Mouse (Mus musculus): ENCODE data around the gene Mylk4.

Gene Mylk4

DNA sequence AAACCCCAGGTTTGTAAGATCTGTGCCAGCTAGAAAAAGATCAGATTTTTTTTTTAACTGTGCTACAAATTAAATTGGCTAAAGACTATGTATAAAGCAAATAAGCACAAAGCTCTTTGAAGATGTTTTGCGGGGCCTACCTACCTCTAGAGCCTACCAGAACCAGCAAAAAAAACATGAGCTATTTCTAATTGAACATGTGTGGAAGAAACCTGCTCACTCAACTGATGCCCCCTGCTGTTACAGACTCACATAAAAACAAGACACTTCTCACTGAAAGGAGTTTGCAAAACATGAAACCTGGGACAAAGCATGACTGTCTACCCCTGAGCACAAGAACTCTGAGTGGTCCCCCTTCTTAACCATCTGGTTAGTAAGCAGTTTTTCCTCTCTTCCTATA is 13.3 kb upstream of the Mylk4 start:
- no peak for DNase-seq (ENCODE audit: low spot score in 2 of 2)

DNA sequence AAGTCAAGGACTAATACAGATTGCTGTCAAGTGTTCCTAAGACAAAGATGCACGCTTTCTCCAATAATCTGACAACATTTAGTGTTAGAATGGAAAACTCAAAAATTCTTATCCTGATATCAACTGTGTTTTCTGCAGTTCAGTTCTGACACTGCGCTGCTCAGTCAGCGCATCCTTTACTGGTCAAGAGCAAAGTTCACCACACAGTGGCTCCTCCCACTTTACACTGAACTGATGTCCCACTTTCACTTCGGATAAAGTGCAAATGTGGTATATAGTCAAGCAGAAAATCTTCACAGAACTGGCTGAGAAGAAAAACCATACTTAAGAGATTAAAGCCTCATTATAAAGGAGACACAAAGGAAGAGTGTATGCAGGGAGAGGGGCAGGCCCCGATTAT is 11.4 kb upstream of the Mylk4 start:
- no peak for DNase-seq (ENCODE audit: low spot score in 2 of 2)

GRCm38 (mm10) chr13:32794619-32795018 is 10.9 kb upstream of the Mylk4 start:
- DNase-seq (ENCODE audit: low spot score in 2 of 2): no peak

DNA sequence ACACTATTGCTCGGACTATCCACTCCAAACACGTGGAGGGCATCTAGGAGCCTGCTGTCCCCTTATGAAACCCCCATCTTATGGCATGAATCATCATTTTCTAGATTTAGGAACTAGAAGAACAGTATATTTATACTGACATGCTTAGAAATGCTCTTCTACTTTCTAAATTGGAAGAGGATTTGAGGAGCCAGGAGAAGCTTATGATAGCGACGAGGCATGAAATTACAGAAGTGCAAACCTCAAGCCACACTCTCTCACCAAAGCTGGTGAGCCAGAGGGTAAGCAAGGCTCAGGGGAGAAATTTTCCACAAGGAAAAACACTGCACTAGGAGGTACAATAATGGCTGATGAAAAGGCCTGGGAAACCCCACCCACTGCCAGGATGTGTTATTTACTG is 6.0 kb upstream of the Mylk4 start:
- DNase-seq (ENCODE audit: low spot score in 2 of 2): no peak

DNA sequence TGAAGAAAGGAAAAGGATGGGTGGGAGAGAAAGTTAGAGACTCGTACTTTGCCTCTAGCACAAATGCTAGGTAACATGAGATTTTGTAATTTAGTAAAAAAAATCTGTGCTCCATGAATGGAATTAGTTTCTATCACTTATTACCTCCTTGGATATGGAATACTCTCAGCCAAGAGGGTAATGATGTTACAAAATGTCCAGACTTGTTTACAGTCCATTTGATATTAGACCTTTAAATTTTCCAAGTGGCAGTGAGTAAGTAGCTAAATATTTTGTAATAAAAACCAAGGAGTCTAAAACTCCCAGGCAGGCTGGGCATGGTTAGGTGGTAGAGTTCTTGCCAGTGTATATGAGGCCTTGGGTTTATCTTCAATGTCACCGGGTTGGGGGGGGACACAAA is 3.8 kb upstream of the Mylk4 start:
- DNase-seq (ENCODE audit: low spot score in 2 of 2): no peak

DNA sequence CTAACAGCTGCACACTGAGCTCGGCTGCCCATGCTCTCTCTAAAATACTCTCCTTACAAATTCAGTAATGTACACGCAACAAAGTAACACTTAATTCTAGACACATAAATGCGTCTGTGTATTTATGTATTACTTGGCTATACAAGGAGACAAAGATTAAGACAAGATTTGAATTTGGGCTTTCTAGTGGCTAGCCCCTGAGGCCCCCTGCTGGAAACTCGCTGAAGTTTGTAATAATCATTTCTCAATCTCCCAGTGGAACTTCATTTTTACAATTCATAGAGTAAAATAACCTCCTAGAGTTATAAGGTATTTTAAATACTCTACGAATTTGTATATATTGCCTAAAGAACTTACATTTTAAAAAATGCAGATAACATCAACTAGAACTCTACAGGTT is 699 bp downstream of the Mylk4 start:
- DNase-seq (ENCODE audit: low spot score in 2 of 2): no peak

GRCm38 (mm10) chr13:32778861-32779260 is 4.9 kb downstream of the Mylk4 start:
- no peak for DNase-seq (ENCODE audit: low spot score in 2 of 2)

DNA sequence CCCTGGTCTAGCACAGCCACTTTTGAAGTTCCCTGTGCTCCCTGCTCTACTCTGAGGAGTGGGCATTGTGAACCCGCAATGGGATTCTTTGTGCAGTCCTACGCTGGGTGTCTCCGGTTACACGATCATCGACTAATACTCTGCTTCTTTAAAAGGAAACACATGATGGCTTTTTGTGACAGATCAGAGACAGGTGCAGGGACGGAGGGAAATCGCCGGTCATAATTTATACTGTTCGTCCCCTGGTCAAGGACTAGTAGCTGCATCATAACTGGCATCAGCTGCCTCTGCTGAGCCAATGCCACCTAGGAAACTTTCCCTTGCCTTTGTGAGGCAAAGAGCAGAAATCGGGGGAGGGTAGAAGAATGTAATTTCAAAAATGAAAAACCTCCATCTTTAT is 7.4 kb downstream of the Mylk4 start:
- no peak for DNase-seq (ENCODE audit: low spot score in 2 of 2)

DNA sequence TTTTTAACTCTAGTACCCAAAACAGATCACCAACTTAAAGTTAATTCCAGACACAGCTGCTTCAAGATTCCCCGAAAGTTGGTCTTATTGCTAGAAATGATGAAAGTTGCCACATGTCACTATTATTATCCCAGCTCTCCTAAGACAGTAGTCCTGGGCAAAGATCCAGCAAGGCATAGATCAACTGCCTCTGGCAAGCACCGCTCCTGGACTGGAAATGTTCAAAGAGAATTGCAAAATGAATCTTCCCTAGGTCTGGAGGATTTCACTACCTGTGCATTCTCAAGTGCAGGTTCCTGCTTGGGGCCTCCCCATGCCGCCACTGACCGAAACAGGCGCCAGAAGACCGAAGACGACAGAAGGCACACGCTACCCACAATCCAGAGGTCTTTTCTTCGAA is 7.9 kb downstream of the Mylk4 start:
- DNase-seq (ENCODE audit: low spot score in 2 of 2): no peak

DNA sequence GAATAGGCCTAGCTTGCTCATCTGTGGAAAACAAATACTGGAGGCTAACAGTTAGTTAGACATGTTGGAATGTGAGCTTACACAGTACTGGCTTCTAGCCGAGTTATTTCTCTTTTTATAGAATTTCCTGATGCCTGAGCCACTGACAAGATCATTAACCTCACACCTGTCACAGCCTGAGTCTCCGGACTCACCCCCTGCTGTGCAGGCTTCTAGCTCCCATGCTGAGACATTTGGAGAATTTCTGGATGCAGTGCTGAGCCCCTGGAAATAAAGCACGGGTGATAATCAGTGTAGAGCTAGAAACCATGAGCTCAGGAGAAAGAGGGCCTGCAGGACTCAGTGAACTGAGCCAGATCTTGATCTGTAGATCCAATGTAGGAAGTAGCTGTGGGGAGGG is 13.8 kb downstream of the Mylk4 start:
- no peak for DNase-seq (ENCODE audit: low spot score in 2 of 2)

DNA sequence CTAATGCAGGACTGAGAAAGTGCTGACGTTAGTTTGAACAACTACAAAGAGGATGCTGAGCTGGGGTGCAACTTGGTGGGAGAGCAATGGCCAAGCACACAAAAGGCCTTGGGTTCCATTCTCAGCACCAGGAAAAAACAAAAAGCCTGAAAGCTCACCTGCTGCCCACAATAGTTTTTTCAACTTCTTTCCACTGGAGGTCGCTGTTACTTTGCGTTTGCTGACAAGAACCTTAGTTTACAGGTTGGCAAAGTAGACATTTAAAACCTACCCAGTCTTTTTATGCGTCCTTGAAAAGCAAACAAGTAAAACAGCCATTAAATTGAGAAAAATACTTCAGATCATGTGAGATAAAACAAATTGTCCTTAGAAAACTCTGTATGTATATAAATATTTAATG is 15.7 kb downstream of the Mylk4 start:
- peak; percentile 9 to 13 for DNase-seq (ENCODE audit: low spot score in 2 of 2)

- no peak for DNase-seq (ENCODE audit: low spot score in 2 of 2)
Observed at GRCm38 (mm10) chr13:32764448-32764847, 19.3 kb downstream of the Mylk4 start.

- DNase-seq (ENCODE audit: low spot score in 2 of 2): no peak
Observed at GRCm38 (mm10) chr13:32763141-32763540, 20.6 kb downstream of the Mylk4 start.

DNA sequence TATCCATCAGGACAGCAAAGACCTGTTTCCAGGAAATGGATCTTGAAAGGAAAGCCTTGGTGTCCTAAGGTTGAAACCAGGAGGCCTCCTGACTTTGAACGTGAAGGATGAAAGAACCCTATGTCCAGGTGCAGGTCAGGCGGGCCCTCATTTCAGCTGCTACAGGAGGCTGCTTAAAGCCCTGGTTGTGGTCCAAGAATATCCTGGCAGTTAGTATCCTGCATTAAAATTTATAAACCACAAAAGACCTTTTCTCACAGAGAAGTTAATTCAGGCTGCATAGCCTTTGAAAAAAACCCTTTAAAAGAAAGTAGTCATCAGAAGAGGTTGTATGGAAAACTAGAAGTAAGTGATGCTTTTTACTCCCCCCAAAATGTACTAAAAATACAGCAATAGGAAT is 23.0 kb downstream of the Mylk4 start:
- DNase-seq (ENCODE audit: low spot score in 2 of 2): no peak

- DNase-seq (ENCODE audit: low spot score in 2 of 2): no peak
Observed at GRCm38 (mm10) chr13:32759036-32759435, 24.7 kb downstream of the Mylk4 start.

GRCm38 (mm10) chr13:32752066-32752657 is 31.6 kb downstream of the Mylk4 start:
- no peak for DNase-seq (ENCODE audit: low spot score in 2 of 2)

DNA sequence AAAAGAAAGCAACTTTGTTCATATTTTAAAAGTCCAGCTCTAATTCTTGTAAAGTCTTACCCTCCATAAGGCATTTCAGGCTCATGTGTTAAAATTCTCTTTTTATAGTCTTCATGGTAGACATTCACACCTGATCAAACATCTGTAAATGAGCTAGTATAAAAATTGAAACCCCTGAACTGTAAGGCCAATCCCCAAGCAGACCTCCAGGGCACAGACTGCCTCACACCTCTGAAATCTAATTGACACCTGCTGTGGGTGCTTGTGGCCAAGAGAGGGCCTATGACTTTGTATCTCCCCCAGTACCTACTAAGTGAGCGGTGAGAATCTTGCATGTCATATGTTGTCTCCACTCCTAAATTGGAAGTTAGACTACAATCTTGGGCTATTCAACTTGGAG is 33.2 kb downstream of the Mylk4 start:
- no peak for DNase-seq (ENCODE audit: low spot score in 2 of 2)

DNA sequence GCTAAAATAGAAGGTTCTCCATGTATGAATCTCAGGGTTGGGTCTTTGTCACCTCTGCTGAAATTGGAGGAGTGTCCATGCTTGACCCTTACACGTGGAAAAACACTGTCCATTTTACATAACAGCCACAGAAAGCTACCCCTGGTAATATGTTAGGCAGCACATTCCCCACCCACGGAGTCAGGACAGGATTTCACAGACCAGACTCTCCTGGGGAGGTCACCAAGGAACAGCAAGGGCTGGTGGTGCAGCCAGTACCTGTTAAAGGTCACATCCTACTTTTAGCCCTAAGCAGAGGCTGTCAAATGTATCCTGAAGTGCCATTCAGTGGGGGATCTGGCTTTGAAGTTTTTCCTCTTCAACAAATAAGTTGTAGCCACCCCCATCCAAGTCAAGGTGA is 35.3 kb downstream of the Mylk4 start:
- no peak for DNase-seq (ENCODE audit: low spot score in 2 of 2)

DNA sequence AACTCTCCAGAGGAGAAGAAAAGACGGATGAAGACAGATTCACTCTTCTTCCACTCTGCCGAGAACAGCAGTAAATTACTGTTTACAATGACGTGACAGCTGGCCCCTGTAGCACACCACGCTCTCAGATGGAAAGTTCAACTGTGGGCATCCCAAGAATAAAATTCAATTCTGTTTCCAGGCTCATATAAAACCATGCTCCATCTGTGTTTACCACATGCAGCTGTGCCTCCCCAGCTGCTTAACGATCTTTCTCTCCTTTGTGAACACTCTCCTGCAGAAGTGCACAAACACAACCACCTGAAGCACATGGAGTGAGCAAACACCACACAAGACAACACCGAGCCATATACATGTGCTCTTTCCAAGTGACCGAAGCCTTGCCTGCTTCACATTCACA is 42.6 kb downstream of the Mylk4 start:
- DNase-seq (ENCODE audit: low spot score in 2 of 2): no peak

DNA sequence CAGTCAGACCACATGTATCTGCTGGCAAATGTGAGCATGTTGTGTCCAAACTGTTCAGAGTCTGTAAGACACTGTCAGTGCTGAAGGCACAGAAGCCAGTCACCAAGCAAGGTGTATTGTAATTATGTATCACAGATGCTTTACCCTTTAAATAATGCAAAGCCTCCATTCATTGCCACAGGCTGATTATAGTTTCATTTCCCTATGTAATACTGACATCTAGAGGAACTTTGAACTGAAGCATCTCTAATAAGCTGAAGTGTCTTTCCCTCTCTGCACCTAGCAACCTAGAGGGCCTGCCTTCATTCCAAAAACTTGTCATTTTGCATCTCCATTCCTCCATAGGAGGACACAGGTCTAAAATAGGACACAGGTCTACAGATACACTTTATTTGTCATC is 52.5 kb downstream of the Mylk4 start:
- DNase-seq (ENCODE audit: low spot score in 2 of 2): no peak

- DNase-seq (ENCODE audit: low spot score in 2 of 2): no peak
Observed at GRCm38 (mm10) chr13:32724606-32725005, 59.1 kb downstream of the Mylk4 start.

DNA sequence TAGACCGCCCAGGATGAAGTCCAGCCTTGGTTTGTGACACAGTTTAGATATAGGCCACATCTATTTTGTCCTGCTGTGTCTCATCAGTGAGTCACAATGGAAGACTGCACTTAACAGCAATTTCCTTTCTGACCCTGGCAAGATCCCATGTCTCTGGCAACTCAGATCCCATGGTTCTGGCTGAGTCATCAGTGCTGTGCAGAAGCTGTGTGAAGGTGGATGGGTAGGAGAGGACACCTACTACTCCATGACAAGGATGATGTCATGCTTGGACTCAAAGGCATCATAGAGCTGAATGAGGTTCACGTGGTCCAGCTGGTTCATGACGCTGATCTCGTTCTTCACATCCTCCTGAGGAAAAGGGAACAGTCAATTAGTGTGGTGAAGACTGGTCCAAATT is 62.0 kb downstream of the Mylk4 start:
- no peak for DNase-seq (ENCODE audit: low spot score in 2 of 2)

DNA sequence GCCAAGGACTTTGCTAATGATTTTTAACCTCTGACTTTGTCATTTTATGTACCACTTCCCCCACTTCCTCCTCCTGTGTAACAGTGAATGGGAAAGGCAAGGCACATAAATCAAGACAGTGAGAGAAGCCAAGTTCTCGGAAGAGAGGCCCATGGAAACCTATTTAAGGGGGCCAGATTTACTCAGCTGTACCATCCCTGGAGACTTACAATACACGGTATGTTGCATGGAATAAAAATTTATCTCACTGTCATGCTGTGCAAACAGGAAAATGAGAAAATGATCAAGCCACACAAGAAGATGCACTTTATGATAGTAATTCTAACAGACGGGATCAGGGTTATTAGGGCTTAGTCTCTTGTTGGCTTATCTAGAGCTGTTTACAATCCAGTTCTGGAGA is 64.5 kb downstream of the Mylk4 start:
- no peak for DNase-seq (ENCODE audit: low spot score in 2 of 2)

GRCm38 (mm10) chr13:32717709-32718108 is 66.0 kb downstream of the Mylk4 start:
- DNase-seq (ENCODE audit: low spot score in 2 of 2): no peak

GRCm38 (mm10) chr13:32712568-32712967 is 71.2 kb downstream of the Mylk4 start:
- no peak for DNase-seq (ENCODE audit: low spot score in 2 of 2)
